Mouse (Mus musculus): Measurements from ENCODE around the gene Entpd8. TPM values are rescaled to one million over a fixed set of nuclear protein-coding genes. Genes with fewer than 3 reads are reported as not detected.

The Entpd8 gene
- total RNA-seq, 2 experiments from 2014 or later, result not detected

DNA sequence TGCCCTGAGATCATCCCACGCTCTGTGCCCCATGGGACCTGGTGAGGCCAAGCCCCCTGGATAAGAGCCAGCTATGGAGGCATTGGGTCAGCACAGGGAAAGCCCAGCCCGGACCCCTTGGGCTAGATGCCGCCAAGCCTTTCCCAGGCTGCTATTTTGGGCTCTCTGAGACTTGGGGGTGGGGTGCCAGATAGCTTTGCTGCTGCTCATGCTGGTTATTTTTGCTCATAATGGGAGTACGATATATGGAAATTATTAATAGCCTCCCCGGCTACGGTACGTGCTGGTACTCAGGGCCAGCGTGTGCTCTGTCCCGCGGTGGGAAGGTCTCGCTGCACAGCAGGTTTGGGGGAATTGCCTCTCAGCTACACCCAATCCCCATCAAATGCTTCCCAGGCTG lies 48.0 kb downstream of the Entpd8 start:
- DNase-seq (ENCODE audit: low spot score), result peak; percentile 15
- intact Hi-C loops (cut with DNase I), result loop anchor here (1.0 to 5.0 kb wide), 2 partner anchors 58 to 124 kb away; no protein-coding TSS in a partner anchor

GRCm38 (mm10) chr2:25131601-25132000 lies 51.5 kb downstream of the Entpd8 start:
- no peak for DNase-seq (ENCODE audit: low spot score)

More at GRCm38 (mm10) chr2:25131601-25132000, 51.5 kb downstream of the Entpd8 start:
- intact Hi-C loops (cut with DNase I), result no loop called here

Small RNA genes within 50 kb of the gene (microRNA-seq; reads per million reads assigned to microRNA genes)
- gene Gm24328 (not detected), gene Mir7664 (not detected)

Other genes starting within 250 kb of the Entpd8 start
- 10 to 100 TPM; 31.6 to 36.5 TPM for gene Ehmt1, start 160.7 kb upstream of the Entpd8 start, total RNA-seq (2021)
- gene Arrdc1, start 145.1 kb upstream of the Entpd8 start, total RNA-seq (2021), result 1 to 10 TPM; 5.3 to 6.6 TPM
- gene Zmynd19, start 130.5 kb upstream of the Entpd8 start, total RNA-seq (2021), result 10 to 100 TPM; 16.7 to 16.8 TPM
- 1 to 10 TPM; 3.3 to 4.0 TPM for gene Dph7, start 117.9 kb upstream of the Entpd8 start, total RNA-seq (2021)
- 100 to 1,000 TPM in 1 of 2 experiments, 10 to 100 TPM in 1; 98.7 to 101 TPM for gene Mrpl41, start 105.2 kb upstream of the Entpd8 start, total RNA-seq (2021)
- gene Pnpla7, start 104.3 kb upstream of the Entpd8 start, total RNA-seq (2021), result 10 to 100 TPM; 22.2 to 23.3 TPM
- 10 to 100 TPM; 19.8 to 21.2 TPM for gene Nsmf, start 25.9 kb upstream of the Entpd8 start, total RNA-seq (2021)
- not detected for gene Noxa1, start 14.8 kb downstream of the Entpd8 start, total RNA-seq (2021)
- gene Nrarp, start 100.5 kb downstream of the Entpd8 start, total RNA-seq (2021), result 10 to 100 TPM in 1 of 2 experiments, 1 to 10 TPM in 1; 7.2 to 11.5 TPM
- 1 to 10 TPM; 4.1 to 4.2 TPM for gene Tor4a, start 116.6 kb downstream of the Entpd8 start, total RNA-seq (2021)
- gene Nelfb, start 131.2 kb downstream of the Entpd8 start, total RNA-seq (2021), result 10 to 100 TPM; 36.1 to 40.6 TPM
- not detected for gene Stpg3, start 134.3 kb downstream of the Entpd8 start, total RNA-seq (2021)
- not detected for gene Fam166a, start 138.4 kb downstream of the Entpd8 start, total RNA-seq (2021)
- 100 to 1,000 TPM; 258 to 313 TPM for gene Tubb4b, start 144.4 kb downstream of the Entpd8 start, total RNA-seq (2021)
- not detected for gene Slc34a3, start 154.1 kb downstream of the Entpd8 start, total RNA-seq (2021)
- gene Rnf224, start 156.5 kb downstream of the Entpd8 start, total RNA-seq (2021), result not detected
- gene Rnf208, start 162.0 kb downstream of the Entpd8 start, total RNA-seq (2021), result under 1 TPM in 1 of 2 experiments, not detected in 1; 0.53 TPM
- not detected for gene Cysrt1, start 162.1 kb downstream of the Entpd8 start, total RNA-seq (2021)
- 1 to 10 TPM; 1.5 to 1.7 TPM for gene AL732309.1, start 166.6 kb downstream of the Entpd8 start, total RNA-seq (2021)
- gene Tmem203, start 175.1 kb downstream of the Entpd8 start, total RNA-seq (2021), result 10 to 100 TPM; 12.6 to 13.2 TPM
- 1 to 10 TPM; 3.6 to 6.0 TPM for gene Tprn, start 182.3 kb downstream of the Entpd8 start, total RNA-seq (2021)
- 10 to 100 TPM; 36.7 to 40.5 TPM for gene Ssna1, start 192.1 kb downstream of the Entpd8 start, total RNA-seq (2021)
- gene Anapc2, start 192.2 kb downstream of the Entpd8 start, total RNA-seq (2021), result 10 to 100 TPM; 38.4 to 40.7 TPM
- gene Tmem210, start 207.8 kb downstream of the Entpd8 start, total RNA-seq (2021), result not detected
- gene Lrrc26, start 209.6 kb downstream of the Entpd8 start, total RNA-seq (2021), result not detected
- not detected for gene Grin1, start 238.9 kb downstream of the Entpd8 start, total RNA-seq (2021)